Mouse (Mus musculus) intestine, embryonic 16.5 days (tissue): ENCODE measurements around the gene Crygn. TPM values are rescaled to one million over a fixed set of nuclear protein-coding genes. Genes with fewer than 3 reads are reported as not detected.

ENCODE experiments used
- ATAC-seq: fragments of 200-750 bp; cut with Nextera tagmentation; 2 replicates; pipeline ENCODE4 v1.8.0; 2017; ENCODE audit warnings: moderate TSS enrichment, moderate library complexity
- H3K27ac ChIP-seq: fragments of 300-500 bp; sonication (generic); 2 replicates; pipeline ENCODE4 v1.5.1; 2014; ENCODE audit warnings: mild to moderate bottlenecking, low read length
- H3K27me3 ChIP-seq: fragments of 300-500 bp; sonication (generic); replicated peaks from 2 replicates; pipeline ENCODE4 v1.6.1; 2014; ENCODE audit warnings: low read length, control low read depth, mixed read lengths; ENCODE audit not compliant: control insufficient read depth, insufficient read depth
- H3K36me3 ChIP-seq: fragments of 300-500 bp; sonication (generic); 2 replicates; pipeline ENCODE4 v1.6.1; 2014; ENCODE audit warnings: low read length, control low read depth; ENCODE audit not compliant: control insufficient read depth, insufficient read depth
- H3K4me1 ChIP-seq: fragments of 300-500 bp; sonication (generic); 2 replicates; pipeline ENCODE4 v1.6.1; 2014; ENCODE audit warnings: low read length, control low read depth, mixed read lengths; ENCODE audit not compliant: control insufficient read depth, insufficient read depth
- H3K4me2 ChIP-seq: fragments of 300-500 bp; sonication (generic); 2 replicates; pipeline ENCODE4 v1.6.1; 2014; ENCODE audit warnings: low read depth, low read length, control low read depth
- H3K4me3 ChIP-seq: fragments of 300-500 bp; sonication (generic); 2 replicates; pipeline ENCODE4 v1.5.1; 2014; ENCODE audit warnings: mild to moderate bottlenecking, low read length
- H3K9ac ChIP-seq: fragments of 300-500 bp; sonication (generic); 2 replicates; pipeline ENCODE4 v1.6.1; 2014; ENCODE audit warnings: low read depth, low read length
- H3K9me3 ChIP-seq: fragments of 300-500 bp; sonication (generic); 2 replicates; pipeline ENCODE4 v1.6.1; 2016; ENCODE audit warnings: low read length, control low read depth; ENCODE audit not compliant: control insufficient read depth
- WGBS: fragments of 180-500 bp; shearing (Covaris S2); extraction: QIAGEN DNeasy Blood & Tissue Kit; methylation state at CpG from one replicate; pipeline ENCODE4 v1.1.7; 2014; 5-methylcytosine and 5-hydroxymethylcytosine counted together
- polyA plus RNA-seq: library from polyadenylated mRNA; unstranded; fragments of >200 nt; fragmentation: Nextera tagmentation; extraction: Ambion mirVana; gene quantifications from 2 replicates; pipeline ENCODE4 v1.2.1, GENCODE M21; 2015

The Crygn gene
- polyA plus RNA-seq, 1 experiment from 2014 or later = 1.0 TPM

DNA sequence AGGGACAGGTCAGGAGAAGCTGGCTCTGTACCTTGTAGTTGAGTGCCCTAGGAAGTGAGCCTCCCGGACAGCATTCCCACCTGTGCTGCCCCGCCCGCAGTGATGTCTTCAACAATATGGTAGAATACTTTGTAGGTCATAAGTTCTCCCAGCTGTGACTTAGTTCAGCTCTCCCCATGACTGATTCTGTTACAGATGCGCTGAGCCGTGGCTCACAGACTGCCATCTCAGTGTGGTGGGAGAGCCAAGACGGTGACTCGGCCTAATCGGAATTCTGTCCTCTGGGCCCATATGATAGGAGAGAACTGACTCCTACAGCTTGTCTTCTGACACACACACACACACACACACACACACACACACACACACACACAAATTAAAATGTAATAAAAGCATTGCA lies 53.2 kb downstream of the Crygn start:
- Histone ChIP-seq H3K9ac (no peak overlapping the region), H3K27me3 (no peaks in the 10 kb centered on the region), H3K36me3 (peaks cover 19% of the 10 kb centered on the region), H3K4me1 (no peaks in the 10 kb centered on the region), H3K9me3 (no peaks in the 10 kb centered on the region), H3K4me3 (no peak overlapping the region), H3K4me2 (no peak overlapping the region), H3K27ac (no peak overlapping the region)
- no peak for ATAC-seq
- 92% methylated on average over 8 of the region's 8 CpGs for WGBS

DNA sequence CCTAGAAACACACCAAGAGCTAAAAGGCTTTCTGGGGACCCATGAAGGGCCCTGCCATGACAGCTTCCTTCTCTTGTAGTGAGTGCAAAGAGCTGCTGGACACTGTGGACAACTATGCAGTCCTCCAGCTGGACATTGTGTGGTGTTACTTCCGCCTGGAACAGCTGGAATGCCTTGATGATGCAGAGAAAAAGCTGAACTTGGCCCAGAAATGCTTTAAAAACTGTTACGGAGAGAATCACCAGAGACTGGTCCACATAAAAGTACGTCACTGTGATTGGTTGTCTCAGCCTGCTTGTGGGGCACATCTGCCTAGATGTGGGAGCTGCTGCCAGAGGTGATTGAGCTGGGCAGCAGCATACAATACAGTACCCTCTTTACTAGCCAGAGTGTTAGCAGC lies 56.5 kb downstream of the Crygn start:
- Histone ChIP-seq H3K36me3 (peaks cover 26% of the 10 kb centered on the region), H3K9me3 (no peaks in the 10 kb centered on the region), H3K27ac (no peak overlapping the region)

More for the DNA sequence above, 56.5 kb downstream of the Crygn start:
- no peak for ATAC-seq
- Histone ChIP-seq H3K9ac (no peak overlapping the region), H3K27me3 (no peaks in the 10 kb centered on the region), H3K4me1 (no peaks in the 10 kb centered on the region), H3K4me2 (no peak overlapping the region), H3K4me3 (no peak overlapping the region)
- 82% methylated on average over 3 of the region's 3 CpGs for WGBS

Other genes starting within 250 kb of the Crygn start
- gene Gbx1, start 230.8 kb downstream of the Crygn start, polyA plus RNA-seq = 0.04 TPM in 1 of 2 replicates, not detected in the other
- 0.16 and 0.29 TPM in 2 replicates for gene Asb10, start 217.0 kb downstream of the Crygn start, polyA plus RNA-seq
- gene 4931409K22Rik, start 201.2 kb downstream of the Crygn start, polyA plus RNA-seq = not detected in 2 replicates
- gene Abcf2, start 180.5 kb downstream of the Crygn start, polyA plus RNA-seq = 75.0 and 82.7 TPM in 2 replicates
- 16.3 and 18.0 TPM in 2 replicates for gene Chpf2, start 171.3 kb downstream of the Crygn start, polyA plus RNA-seq
- 9.5 and 10.0 TPM in 2 replicates for gene Smarcd3, start 133.6 kb downstream of the Crygn start, polyA plus RNA-seq
- 26.7 and 28.1 TPM in 2 replicates for gene Nub1, start 72.5 kb downstream of the Crygn start, polyA plus RNA-seq
- 6.8 and 8.4 TPM in 2 replicates for gene Wdr86, start 27.3 kb downstream of the Crygn start, polyA plus RNA-seq
- 188 and 199 TPM in 2 replicates for gene Rheb, start 84.6 kb upstream of the Crygn start, polyA plus RNA-seq